Mouse (Mus musculus) granulocyte monocyte progenitor cell, adult 5-6 weeks (primary cell): Measurements from ENCODE around the gene Acp4. TPM values are rescaled to one million over a fixed set of nuclear protein-coding genes. Genes with fewer than 3 reads are reported as not detected.
"Not testable (repeated sequence)": the region's sequence is repeated elsewhere in the genome, so short reads cannot be mapped to it uniquely, and the experiment has no call there.

Experiments used
- ATAC-seq: replicated peaks from 2 replicates; pipeline ENCODE4 v1.8.0; 2016; ENCODE audit warnings: mild to moderate bottlenecking, moderate TSS enrichment, inconsistent platforms; ENCODE audit not compliant: poor library complexity, severe bottlenecking
- total RNA-seq, 2 experiments: library from RNA; stranded (forward) in 1 of 2; stranded (reverse) in 1 of 2; fragments of 200-712, 200-1000 nt in 1 of 2; fragments of >200 nt in 1 of 2; fragmentation: Nextera tagmentation in 1 of 2; gene quantifications; 2 replicates each; pipeline ENCODE4 v1.2.3; 2014 to 2017

Acp4 gene
- total RNA-seq, 2 experiments from 2014 or later: not detected

GRCm38 (mm10) chr7:44268117-44268516 lies 10.9 kb upstream of the Acp4 start:
- ATAC-seq: no peak

GRCm38 (mm10) chr7:44262791-44263643 lies 5.8 kb upstream of the Acp4 start:
- ATAC-seq: peak; percentile 94

GRCm38 (mm10) chr7:44261147-44261546 lies 4.0 kb upstream of the Acp4 start, which contains the start of gene Gm15517:
TSS of gene Gm15517 (plus strand) at chr7:44261447.
- ATAC-seq: no peak

- ATAC-seq: no peak
Observed at GRCm38 (mm10) chr7:44260410-44260809, 3.2 kb upstream of the Acp4 start.

- no peak for ATAC-seq
Observed at GRCm38 (mm10) chr7:44254930-44255329, 2.2 kb downstream of the Acp4 start.

GRCm38 (mm10) chr7:44253023-44253616 lies 4.1 kb downstream of the Acp4 start:
- no peak for ATAC-seq

GRCm38 (mm10) chr7:44250732-44251275 lies 6.4 kb downstream of the Acp4 start:
- ATAC-seq: not testable (repeated sequence)

GRCm38 (mm10) chr7:44249248-44249647 lies 7.9 kb downstream of the Acp4 start:
- no peak for ATAC-seq

GRCm38 (mm10) chr7:44247971-44248370 lies 9.2 kb downstream of the Acp4 start:
- ATAC-seq: no peak

- peak; percentile 33 for ATAC-seq
Observed at GRCm38 (mm10) chr7:44246984-44247470, 10.2 kb downstream of the Acp4 start.

GRCm38 (mm10) chr7:44246055-44246983 lies 10.9 kb downstream of the Acp4 start, which contains the start of the genes 1700028J19Rik and 2410002F23Rik:
TSS of gene 1700028J19Rik (minus strand) at chr7:44246695.
TSS of gene 2410002F23Rik (plus strand) at chr7:44246722.
- peak; percentile 85 for ATAC-seq

GRCm38 (mm10) chr7:44244080-44244479 lies 13.1 kb downstream of the Acp4 start:
- ATAC-seq: no peak

GRCm38 (mm10) chr7:44241163-44241562 lies 16.0 kb downstream of the Acp4 start:
- ATAC-seq: no peak

GRCm38 (mm10) chr7:44240712-44241111 lies 16.5 kb downstream of the Acp4 start:
- ATAC-seq: no peak

GRCm38 (mm10) chr7:44239913-44240312 lies 17.3 kb downstream of the Acp4 start:
- no peak for ATAC-seq

- ATAC-seq: no peak
Observed at GRCm38 (mm10) chr7:44235909-44236308, 21.3 kb downstream of the Acp4 start, which contains the start of gene Gm36864. TSS of gene Gm36864 (plus strand) at chr7:44236177.

GRCm38 (mm10) chr7:44225076-44225475 lies 32.1 kb downstream of the Acp4 start, which contains the start of gene Klk1:
TSS of gene Klk1 (plus strand) at chr7:44225360.
- ATAC-seq: no peak

- ATAC-seq: not testable (repeated sequence)
Observed at GRCm38 (mm10) chr7:44222335-44222734, 34.8 kb downstream of the Acp4 start.

- ATAC-seq: not testable (repeated sequence)
Observed at GRCm38 (mm10) chr7:44221601-44222000, 35.6 kb downstream of the Acp4 start.

GRCm38 (mm10) chr7:44215645-44216044 lies 41.5 kb downstream of the Acp4 start, which contains the start of gene Klk1b5:
TSS of gene Klk1b5 (plus strand) at chr7:44215945.
- no peak for ATAC-seq
